Mouse (Mus musculus) lung, postnatal 0 days (tissue): Measurements from ENCODE around the gene Rgs7.

Source experiments
- CTCF ChIP-seq: IDR thresholded peaks from 2 replicates; pipeline ENCODE4 v1.5.1; 2016; ENCODE audit warnings: antibody characterized with exemption, mild to moderate bottlenecking
- EP300 ChIP-seq: IDR thresholded peaks from 2 replicates; pipeline ENCODE4 v1.6.1; 2016; ENCODE audit warnings: antibody characterized with exemption, mild to moderate bottlenecking, control low read depth

- TF ChIP-seq CTCF (0 out of 2 replicates have a peak, but pooled peaks have one; percentile 11), EP300 (no peak)
These were observed at the start of gene Rgs7 for GRCm38 (mm10) chr1:175491861-175492682.
